Mouse (Mus musculus) kidney, postnatal 10 days (tissue): ENCODE measurements around the gene Pip5k1c.

Experiments
- DNase-seq: peaks from one replicate; pipeline ENCODE4 v3.0.0; 2021; ENCODE audit warnings: mixed read lengths

The Pip5k1c gene

DNA sequence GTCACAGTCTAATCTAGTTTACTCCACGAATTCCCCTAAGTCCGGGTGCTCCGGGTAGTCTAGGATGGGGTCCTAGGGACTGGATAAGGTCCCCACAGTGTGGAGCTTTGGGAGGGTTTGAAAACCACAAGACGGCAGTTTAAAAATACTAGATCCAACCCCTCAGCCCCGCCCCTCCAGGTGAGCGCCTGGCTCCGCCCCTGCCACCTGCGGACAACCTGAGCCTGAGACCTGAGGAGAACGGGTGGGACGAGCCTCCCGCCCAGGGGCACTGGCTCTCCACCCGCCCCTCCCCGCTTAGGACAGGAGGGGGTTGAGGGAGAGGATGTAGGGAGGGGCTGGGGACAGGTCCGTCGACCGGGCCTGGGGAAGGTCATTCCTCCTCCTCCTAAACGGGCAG lies 8.0 kb upstream of the Pip5k1c start:
- DNase-seq, result peak; percentile 79

DNA sequence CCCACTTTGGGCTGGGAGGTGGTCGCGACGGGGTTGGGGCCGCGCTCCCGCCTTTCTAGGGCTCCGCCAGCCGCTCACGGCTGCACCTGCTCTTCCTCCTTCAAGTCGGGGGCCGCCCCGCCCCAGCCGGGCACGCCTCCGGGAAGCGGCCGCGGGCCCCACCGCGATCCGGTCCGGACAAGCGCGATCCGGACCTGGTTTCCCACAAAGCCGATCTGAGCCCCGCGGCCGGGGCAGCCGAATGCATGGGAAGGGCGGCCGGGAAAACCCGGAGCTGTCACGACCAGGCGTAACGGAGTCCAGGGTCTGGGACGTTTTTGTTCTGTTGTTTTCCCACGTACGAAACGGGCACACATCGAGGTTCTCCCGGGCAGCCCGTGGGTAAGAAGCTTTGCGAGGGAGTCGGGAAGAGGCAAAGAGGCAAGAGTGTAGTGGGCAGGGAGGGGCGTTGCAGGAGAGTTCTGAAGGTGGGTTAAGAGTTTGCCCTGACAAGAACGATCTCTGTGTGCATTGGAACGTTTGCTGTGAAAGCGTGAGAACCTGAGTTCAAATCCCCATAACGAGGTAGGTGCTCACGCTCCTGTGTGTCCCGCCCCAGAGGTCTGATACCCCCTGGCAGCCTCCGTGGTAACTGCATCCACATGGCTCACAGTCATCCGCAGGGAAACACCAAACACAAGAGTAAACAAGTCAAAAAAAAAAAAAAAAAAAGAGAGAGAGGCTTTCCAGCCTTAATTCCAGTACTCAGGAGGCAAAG lies 6.9 kb upstream of the Pip5k1c start:
- DNase-seq, result peak; percentile 96

DNA sequence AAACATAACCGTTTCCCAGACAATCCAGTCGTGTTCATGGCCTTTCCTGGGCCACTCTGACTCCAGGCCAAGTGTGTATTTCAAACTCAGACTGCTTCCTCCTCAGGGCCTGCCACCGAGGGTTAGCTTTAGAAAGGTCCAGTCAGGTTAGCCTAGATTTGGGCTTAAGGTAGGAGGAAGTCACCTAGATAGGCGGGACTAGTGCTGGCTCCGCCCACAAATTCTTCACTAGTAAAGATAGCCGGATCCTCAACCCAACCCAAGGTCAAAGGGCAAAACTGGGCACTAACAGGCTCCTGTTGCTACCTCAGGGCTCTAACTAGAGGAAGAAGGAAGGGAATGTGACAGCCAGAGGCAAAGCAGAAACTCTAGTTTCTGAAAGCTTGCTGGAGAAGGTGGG lies 6.2 kb upstream of the Pip5k1c start:
- DNase-seq, result peak; percentile 66

DNA sequence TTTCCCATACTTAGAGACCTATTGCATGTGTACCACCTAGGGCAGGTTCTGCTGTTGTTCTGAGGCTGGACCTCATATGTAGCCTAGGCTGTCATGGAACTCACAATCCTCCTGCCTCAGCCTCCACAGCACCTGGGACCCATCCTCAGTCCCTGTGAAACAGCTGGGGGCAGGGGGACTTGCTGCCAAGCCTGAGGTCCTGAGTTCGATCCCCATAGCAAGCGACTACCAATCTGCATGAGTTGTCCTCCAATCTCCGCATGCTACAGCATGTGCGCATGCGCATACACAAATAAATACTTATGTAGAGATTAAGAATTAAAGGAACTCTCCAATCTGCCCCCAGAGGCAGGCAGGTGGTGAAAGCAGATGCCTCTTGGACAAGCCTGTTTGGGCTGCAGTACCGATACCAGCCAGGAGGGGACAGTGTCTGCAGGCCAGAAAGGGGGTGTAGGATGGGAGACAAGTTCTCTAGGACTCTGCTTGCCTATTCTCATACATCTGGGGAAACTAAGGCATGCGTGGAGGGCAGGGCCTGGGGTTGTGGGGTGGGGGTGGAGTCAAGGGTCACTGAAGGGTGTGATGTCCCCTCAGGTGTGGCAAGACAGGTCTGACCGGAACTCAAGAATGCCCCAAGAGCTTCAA lies 5.1 kb upstream of the Pip5k1c start:
- peak; percentile 75 for DNase-seq

DNA sequence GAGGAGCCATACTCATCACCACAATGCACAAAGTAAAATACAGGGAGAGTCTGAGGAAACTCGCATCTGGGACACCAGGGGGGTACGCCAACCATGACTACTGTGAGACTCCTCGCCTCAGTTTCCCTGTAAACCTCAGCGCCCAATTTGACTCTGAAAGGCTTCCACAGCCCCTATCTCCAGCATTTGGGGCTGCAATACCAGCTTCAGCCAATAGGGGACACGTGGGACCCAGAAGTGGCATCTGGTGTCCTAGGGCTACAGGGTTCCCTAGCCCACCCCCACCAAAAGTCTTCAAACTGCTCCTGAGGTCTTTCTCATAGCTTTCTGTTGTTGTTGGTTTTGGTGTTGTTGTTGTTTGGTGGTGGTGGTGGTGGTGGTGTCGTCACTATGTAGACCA lies 4.2 kb upstream of the Pip5k1c start:
- peak; percentile 74 for DNase-seq

DNA sequence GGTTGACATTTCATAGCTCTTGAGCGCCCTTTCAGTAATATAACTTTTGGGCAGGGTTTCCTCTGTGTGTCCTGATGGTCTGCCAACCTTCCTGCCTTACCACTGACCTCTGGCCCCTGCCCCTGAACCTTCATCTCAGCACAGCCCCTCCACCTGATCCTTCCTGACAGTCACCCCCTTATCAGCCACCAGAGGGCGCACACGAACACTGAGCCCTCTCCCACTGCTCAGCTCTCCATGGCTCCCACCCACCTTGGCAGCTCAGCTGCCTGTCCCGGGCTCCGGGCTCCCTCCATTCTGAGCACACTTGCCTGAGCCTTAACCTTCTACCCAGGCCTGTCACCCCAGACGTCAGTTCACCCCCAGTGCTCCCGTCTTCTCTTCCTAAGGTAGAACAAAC lies 3.5 kb upstream of the Pip5k1c start:
- peak; percentile 82 for DNase-seq

DNA sequence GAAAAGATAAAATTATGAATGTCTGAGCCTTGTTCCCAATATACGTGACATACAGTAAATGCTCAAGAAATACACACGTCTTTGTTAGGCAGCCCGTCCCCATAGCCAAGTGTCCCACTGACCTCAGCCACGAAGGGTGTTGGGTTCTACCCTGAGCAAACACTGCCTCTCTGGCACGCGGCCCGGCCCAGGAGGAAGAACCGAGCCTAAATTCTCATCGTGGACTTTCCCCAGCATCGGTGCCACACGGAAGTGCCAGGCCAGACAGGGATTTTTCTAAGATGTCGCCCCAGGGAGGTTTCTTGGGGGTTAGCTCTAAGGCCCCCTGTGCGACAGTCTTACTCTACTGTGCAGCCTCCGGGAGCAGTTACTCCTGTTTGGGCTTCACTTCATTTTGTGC lies 3.0 kb upstream of the Pip5k1c start:
- DNase-seq, result no peak

DNA sequence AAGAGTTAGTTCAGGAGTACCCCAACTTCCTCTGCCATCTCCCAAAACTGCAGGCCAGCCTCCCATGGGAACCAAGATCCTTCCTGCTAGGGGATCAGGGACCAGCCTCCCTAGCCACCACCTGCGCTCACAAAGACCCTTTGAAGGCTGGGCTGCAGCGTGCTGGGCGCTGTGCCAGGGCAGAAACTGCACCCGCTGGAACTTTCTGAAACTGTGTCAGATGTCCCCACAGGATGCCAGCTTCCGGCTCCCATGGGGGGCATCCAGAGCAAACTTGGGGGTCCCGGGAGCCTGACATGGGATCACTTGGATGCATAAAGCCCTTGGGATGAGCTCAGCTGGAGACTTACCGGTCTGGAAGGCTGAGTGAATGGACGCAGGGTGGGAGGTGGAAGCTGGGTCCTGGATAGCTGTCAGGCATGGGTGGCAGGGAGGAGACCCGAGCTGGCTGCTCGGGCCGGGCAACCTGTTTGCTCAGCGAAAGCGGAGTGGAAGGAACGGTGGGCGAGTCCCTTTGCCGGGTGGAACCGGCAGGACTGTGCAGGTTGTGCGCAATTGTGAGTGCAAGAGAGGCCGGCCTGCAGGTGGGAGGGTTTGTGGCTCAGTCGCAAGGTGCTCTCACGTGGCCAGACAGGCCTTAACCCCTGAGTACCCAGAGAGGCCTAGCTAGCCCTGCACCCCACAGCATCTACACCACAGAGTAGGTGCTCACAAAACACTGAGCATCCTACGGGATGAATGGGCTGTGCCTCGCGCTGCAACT lies 1.9 kb upstream of the Pip5k1c start:
- DNase-seq, result peak; percentile 59

DNA sequence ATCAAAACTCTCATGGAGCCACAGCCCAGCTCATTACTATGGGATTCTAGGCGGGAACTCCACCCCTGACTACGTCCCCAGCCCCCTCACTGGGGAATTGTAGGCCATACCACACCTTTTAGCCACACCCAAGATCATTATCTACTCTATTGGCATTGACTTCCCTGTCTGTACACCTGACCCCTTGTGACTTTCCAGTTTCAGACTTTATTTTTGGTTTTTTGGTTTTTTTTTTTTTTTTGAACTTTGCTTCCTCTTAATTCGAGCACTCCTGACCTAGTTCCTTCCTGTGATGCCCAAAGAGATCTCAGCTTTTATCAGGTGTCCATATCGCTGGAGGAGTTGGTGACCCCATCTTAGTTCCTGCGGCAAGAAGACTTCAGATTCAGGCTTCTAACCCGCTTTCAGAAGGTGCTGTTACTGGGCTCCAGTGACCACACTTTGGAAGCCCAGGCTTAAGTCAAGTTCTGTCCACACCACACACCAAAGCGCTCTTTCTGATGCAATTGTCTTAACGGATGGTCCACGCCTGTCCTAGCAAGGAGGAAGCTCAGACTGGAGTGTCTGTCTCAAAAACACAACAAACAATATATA lies 1.2 kb upstream of the Pip5k1c start, which contains the start of gene Tjp3:
TSS of gene Tjp3 (minus strand) at position 71 of the 594 bp plus-strand sequence.
- no peak for DNase-seq

DNA sequence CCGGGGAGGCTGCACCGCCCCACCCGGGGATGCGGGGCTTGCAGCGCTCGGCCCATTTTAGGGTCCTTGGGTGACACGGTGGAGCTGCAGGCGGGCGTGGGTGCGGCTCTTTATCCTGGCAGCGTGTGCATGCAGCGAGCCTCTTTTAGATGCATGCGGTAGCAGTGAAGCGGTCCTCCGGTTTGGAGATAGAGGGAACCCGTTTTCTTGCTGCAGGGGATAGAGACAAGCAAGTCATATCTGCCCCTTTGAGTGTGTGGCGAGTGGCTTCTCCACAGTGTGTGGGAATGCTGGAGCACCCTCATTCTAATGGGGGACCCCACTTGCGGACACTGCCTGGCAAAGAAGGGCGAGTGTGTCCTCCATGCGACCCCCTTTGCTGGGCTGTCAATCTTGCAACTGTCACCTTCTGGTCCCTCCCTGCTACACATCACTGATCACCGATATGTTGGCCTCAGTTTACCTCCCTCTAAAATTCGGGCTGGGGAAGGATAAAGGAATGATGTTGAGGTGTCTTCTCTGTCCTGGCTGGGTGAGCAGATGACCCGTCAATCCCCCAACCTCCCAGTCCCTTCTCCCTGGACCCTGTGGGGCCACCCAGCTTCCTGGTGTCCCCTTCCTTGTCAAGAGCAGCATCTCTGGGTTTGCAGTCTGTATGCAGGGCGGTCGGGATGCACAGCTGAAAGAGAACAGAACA lies 719 bp downstream of the Pip5k1c start:
- DNase-seq, result no peak

DNA sequence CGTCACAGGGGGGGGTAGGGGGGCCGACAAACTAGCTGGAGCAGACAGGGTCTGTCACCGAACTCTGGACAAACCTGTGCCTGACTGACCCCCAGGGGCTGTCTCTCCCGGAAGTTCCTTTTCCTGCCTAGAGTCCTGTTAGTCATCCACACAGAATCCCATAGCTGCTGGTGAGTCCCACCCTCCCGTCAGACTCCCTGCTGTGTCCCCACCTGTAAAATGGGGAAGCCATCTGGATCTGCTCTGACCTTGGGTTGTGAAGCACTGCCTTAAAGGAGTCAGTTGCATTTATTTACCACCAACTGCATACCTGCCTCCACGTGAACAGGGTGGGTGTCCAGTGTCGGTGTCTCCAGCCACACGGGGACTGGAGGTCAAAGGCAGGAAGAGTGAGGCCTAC lies 1.7 kb downstream of the Pip5k1c start:
- DNase-seq, result no peak

DNA sequence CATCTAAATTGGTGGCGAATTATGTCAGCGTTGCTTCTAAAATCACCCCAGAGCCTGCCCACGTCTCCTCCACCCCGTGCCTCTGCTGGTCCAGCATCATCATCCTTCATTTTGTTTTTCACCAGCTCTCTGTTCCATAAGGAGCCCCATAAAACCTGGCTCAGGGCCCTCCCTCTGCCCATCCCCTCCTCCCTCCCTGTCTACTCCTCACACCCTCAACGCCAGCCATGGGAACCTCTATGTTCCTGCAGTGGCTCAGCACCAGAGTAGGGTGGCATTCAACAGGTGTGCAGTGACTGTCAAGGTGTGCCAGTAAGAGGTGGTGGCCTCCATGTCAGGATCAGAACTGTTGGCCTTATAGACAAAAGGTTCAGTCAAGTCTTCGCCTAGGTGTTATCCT lies 2.4 kb downstream of the Pip5k1c start:
- no peak for DNase-seq

DNA sequence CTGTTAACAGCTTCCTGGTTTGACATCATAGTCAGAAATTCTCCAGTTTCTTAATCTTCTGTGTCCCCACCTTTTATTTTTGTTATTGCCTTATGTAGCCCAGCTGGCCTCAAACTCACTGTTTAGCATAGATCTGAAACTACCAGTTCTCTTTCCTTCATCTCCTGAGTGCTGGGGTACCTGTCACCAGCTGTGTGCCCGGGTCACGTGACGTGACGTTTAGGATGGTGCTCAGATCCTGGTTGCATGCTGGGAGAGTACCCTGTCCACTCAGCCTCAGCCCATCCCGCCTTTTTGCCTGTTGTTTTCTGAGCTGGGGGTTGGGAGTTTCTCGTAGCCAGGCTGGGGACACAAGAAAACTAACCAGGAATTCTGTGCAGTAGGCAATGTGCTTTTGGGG lies 4.5 kb downstream of the Pip5k1c start:
- no peak for DNase-seq

DNA sequence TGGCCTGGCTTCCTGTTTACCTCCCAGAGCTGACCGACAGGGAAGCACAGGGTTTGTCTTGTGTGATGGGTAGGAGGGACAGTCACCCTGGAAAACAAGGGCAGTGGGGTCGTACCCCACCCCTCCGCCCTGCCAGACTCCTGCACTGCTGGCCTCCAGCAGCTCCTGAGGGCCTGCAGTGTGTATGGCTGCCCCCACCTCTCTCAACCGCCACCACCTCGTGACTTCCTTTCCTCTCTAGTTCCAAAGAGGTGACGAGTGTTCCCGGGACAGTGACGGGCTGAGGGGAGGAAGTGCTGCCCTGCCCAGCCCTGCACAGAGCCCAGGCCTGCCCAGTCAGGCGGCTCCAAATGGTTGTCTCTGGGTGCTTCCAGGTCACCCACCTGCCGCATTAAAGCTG lies 5.1 kb downstream of the Pip5k1c start:
- DNase-seq, result peak; percentile 73

DNA sequence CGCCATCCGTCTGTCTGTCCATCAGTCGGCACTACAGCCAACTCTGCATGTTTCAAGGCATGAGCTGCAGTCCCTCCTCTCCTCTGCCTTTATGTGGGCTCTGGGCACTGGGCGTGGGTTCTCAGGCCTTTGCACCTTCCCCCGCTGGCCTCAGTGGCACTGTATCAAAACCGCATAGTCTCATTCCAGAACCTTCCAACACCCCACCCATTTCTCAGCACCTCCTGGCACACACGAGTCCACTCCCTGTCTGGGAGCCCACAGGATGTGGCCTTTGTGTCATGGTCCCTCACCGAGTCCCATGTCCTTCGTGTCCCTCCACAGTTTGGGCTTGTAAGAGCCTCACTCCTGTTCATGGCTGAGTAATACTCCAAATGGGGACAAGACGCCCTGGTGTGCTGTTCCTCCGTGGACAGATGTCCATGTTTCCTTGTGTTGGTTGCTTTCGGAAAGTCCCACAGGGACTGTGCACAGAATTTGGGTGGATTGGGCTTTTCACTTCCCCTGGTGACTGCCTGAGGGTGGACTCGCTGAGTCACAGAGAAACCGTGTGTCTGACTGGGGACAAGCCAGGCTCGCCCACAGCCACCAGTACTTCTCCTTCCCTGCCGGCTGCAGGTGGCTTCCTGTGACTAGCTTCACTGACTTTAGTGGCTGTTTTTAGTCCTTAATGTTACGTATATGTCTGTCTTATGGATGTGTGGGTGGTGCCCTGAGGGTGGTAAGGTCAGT lies 5.8 kb downstream of the Pip5k1c start:
- DNase-seq, result no peak

DNA sequence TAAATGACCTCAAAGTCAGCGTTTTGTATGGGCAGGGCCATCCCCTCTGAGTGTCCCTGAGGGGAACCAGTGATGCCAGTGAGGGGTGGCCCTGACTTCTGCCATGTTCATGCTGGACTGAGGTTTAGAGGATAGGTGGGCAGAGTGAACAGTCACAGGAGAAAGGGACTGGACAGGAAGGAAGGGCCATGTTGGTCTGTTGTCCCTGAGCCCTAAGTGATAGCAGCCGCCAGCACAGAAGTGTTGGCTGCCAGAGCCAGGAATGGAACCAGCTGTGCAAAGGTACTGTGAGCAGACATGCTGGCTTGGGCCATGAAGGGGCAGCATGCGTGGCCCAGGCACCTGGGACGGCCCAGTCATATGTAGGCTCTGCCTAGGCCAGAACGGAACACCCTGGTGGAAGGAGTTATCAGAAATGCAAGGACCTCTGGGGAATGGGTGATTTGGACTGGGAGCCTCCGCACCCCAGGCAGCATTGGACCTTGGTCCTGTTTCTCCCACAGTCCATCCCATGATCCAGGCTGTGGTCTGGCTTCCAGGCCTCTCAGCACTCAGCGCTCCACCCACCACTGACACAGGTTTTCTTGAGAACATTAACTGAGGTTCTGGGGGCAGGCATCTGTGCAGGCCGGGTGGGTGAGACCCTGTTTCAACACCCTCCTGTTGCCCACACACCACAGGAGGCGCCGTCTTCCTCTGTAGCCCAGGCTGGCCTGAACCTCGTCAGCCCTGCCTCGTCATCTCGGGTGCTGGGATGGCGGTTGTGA lies 7.0 kb downstream of the Pip5k1c start:
- peak; percentile 74 for DNase-seq

DNA sequence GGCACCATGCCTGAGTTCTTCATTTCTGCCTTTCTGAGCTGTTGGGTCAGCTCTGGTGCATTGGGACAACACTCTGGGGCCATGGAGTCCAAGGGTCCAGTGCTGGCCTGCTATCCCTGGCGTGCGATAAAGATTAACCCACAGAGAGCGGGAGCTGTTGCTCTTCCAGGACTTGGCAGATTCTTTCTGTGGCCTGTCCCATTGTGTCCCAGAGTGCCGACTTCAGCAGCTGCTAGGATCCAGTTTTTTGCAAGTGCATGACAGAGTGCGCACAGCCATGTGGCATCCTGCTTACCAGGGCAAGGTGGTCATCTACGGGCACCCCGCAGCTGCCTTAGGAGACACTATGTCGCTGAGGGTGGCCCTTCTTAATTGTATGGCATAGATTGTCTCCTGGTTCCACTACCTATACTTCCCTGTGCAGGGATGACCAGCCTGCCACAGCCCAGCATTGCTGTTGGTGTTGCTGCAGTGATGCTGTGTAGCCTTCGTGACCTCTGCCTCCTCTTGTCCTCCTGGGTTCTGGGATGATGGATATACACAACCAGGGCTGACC lies 7.7 kb downstream of the Pip5k1c start:
- DNase-seq, result peak; percentile 66

DNA sequence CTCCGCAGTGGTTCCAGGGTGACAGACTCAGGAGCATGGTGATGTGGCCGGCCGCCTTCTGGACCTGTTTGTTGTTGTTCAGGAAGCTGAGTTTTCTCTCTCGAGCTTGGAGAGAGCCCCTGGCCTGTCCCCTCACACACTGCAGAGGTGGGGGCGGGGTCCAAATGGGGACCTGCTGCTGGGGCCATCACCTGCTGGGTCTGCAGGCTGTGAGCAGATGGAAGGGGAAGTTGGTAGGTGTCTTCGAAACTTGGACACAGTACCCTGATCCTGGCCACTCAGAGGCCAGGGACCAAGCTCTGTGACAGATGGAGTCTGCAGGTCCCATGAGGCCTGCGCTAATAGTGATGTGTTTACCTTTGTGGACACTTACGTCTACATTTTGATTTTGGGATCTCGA lies 8.6 kb downstream of the Pip5k1c start:
- no peak for DNase-seq

DNA sequence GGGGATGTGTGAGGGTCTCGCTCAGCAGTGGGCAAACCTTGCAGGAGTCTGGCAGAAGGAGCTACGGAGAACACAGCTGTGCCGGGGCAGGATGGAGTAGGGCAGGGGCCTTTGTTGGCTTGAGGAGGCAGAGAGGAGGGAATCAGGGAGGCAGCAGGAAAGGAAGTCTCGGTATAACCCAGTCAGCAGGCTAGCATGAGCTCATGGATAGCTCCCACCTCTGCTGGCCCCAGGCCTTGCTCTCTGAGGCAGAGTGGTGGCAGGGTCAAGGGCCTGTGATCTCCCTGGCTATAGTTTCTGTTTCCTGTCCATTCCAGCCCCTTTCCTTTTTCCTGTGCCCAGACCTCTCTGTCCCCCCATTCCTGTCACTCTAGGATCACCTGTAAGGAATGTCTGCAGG lies 9.5 kb downstream of the Pip5k1c start:
- DNase-seq, result peak; percentile 57

DNA sequence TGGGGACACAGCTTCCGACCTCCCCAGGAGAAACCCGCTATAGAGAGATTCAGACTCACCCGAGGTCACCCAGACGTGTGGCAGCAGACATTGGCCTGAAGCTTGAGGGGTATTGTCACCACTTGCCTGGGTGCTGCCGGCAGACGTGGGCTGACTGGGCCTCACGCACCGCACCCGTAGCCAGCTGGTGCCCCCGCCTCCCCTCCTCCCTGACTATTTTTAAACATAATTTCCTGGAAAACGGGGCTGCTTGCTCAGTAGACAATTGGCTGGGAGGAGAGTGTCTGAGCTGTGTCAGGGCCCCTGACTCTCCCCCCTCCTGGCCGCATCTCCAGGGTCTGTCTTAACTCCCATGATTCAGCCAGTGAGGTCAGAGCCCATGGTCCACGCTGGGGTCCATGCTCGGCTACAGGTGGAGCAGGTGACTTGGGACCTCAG lies 10.0 kb downstream of the Pip5k1c start:
- peak; percentile 57 for DNase-seq

DNA sequence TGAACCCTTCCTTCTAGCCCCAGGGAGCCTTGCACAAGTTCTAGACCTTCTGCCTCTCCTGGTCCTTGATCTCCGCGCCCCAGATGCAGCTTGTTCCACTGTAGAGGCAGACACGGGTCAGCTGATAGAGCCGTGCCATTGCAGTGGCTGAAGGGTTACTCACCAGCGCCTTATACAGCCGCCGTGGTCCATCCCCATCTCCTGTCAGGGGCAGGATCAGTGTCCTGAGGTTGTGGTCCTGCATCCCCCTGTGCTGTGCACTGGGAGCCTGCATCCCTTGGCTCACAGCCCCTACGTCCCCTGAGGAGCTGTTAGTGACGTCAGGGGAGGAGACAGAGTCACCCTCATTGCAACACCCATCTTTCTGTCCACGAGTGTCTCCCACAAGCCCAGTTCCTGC lies 10.5 kb downstream of the Pip5k1c start:
- no peak for DNase-seq
